Mouse (Mus musculus) heart, adult 2 months (tissue): ENCODE results near the gene Smug1. TPM values are rescaled to one million over a fixed set of nuclear protein-coding genes. Genes with fewer than 3 reads are reported as not detected.

ENCODE experiments used
- DNase-seq, 2 experiments: peaks; one replicate each; pipeline ENCODE4 v3.0.0; 2021
- H3K27ac ChIP-seq: fragments of 200-600 bp; 2 replicates; pipeline ENCODE4 v1.8.1; 2022
- H3K27me3 ChIP-seq: fragments of 200-500 bp; 2 replicates; pipeline ENCODE4 v1.6.1; 2012; ENCODE audit warnings: mild to moderate bottlenecking, low read length, inconsistent platforms, mixed read lengths; ENCODE audit not compliant: control insufficient read depth, insufficient read depth
- H3K36me3 ChIP-seq: fragments of 200-500 bp; 2 replicates; pipeline ENCODE4 v1.6.1; 2012; ENCODE audit warnings: low read length, inconsistent platforms; ENCODE audit not compliant: control insufficient read depth, insufficient read depth
- H3K4me1 ChIP-seq: fragments of 200-500 bp; 2 replicates; pipeline ENCODE4 v1.6.1; 2011; ENCODE audit warnings: low read length; ENCODE audit not compliant: control insufficient read depth, insufficient read depth
- H3K4me3 ChIP-seq: fragments of 200-600 bp; 2 replicates; pipeline ENCODE4 v1.8.1; 2022
- H3K79me2 ChIP-seq: fragments of 200-500 bp; replicated peaks from 2 replicates; pipeline ENCODE4 v1.6.1; 2012; ENCODE audit warnings: mild to moderate bottlenecking, inconsistent platforms, low read length, moderate library complexity, mixed read lengths; ENCODE audit not compliant: control insufficient read depth, insufficient read depth
- H3K9ac ChIP-seq: fragments of 200-500 bp; 2 replicates; pipeline ENCODE4 v1.6.1; 2012; ENCODE audit warnings: low read depth, mild to moderate bottlenecking, control low read depth, inconsistent platforms, low read length, mixed read lengths
- CTCF ChIP-seq: fragments of 200-600 bp; IDR thresholded peaks from 2 replicates; pipeline ENCODE4 v1.8.1; 2022; ENCODE audit warnings: antibody characterized with exemption, mild to moderate bottlenecking, moderate library complexity
- EP300 ChIP-seq: fragments of 200-500 bp; IDR thresholded peaks from 2 replicates; pipeline ENCODE4 v1.6.1; 2011; ENCODE audit warnings: low read depth, low read length, control low read depth; ENCODE audit not compliant: insufficient read depth
- POLR2A ChIP-seq: fragments of 200-500 bp; IDR thresholded peaks from 2 replicates; pipeline ENCODE4 v1.6.1; 2011; ENCODE audit warnings: mild to moderate bottlenecking, low read depth, low read length, control low read depth; ENCODE audit not compliant: insufficient read depth
- WGBS: fragments of 180-500 bp; shearing (Covaris S2); methylation state at CpG from one replicate; pipeline ENCODE4 v1.1.7; 2018; 5-methylcytosine and 5-hydroxymethylcytosine counted together
- intact Hi-C: fragments of 180-260 bp; cut with DNase I; formaldehyde crosslinking; loops from one replicate; pipeline ENCODE4 v1.15.1; 2025
- polyA plus RNA-seq: library from polyadenylated mRNA; depleted of rRNA; stranded (reverse); fragments of >200 nt; gene quantifications from 2 replicates; pipeline ENCODE4 v1.2.3, GENCODE M21; 2012
- total RNA-seq, 2 experiments: library from RNA; stranded (reverse); gene quantifications; 2 replicates each; pipeline ENCODE4 v1.2.3; 2021

The Smug1 gene
- total and polyA plus RNA-seq, 3 experiments, result 13.3 to 15.2 (median 13.9) TPM

DNA sequence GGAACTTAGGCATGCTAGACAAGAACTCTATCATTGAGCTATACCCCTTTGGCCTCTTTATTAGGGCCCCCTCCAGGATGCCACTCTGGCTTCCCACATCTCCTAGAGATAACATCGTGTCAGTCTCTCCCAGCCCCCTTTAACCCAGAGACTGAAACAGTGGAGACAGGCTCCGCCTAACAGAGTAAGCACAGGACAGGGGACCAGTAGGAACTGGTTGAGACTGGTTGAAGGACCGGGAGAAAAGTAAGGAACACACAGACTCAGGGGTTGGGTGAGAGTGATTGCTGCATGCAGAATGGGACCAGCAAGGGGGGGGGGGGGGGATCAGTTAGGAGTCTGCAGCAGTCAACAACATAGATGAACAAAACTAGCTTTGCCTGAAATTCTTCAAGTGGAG, 22.7 kb downstream of the Smug1 start:
- peaks cover 7% of the 10 kb centered on the region for H3K27me3 ChIP-seq
- no peak overlapping the region for H3K9ac ChIP-seq
- no peak for DNase-seq
- WGBS, result 50% methylated on average over 3 of the region's 3 CpGs
- no peak overlapping the region for H3K4me3 ChIP-seq
- intact Hi-C loops, result no loop called here
- no peaks in the 10 kb centered on the region for H3K79me2 ChIP-seq
- no peaks in the 10 kb centered on the region for H3K36me3 ChIP-seq
- H3K27ac ChIP-seq, result no peak overlapping the region
- TF ChIP-seq CTCF (no peak), POLR2A (no peak), EP300 (no peak)
- no peaks in the 10 kb centered on the region for H3K4me1 ChIP-seq

DNA sequence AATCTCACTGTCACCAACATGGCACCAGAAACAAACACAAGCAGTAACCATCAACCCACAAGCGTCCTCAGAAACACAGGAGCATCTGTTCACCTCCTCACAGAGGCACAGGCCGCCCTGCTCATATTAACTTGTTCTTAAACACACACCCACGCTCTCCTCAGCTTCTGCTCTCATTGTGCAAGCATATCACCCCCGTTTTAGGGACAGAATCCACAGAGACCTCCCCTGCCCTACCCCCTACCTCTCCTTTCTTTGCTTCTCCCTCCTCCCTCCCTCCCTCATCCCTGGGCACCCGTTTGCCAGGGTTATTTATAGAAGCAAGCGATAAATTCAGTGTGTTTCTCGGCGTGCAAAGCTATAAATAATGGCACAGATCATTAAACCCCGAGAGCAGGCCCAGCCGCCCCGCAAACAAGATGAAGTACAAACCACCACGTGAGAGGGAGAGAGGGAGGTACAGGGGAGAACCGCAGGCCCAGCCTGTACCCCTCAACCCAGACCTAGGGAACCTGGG, 31.4 kb downstream of the Smug1 start:
- Histone ChIP-seq H3K79me2 (no peaks in the 10 kb centered on the region), H3K9ac (no peak overlapping the region; the same call in 1 of the 2 replicates), H3K27me3 (no peaks in the 10 kb centered on the region), H3K4me1 (peaks cover 9% of the 10 kb centered on the region; the same call in 1 of the 2 replicates), H3K36me3 (no peaks in the 10 kb centered on the region), H3K4me3 (no peak overlapping the region), H3K27ac (peak overlapping the region; percentile 81)
- intact Hi-C loops, result no loop called here
- 23% methylated on average over 13 of the region's 13 CpGs for WGBS
- TF ChIP-seq CTCF (no peak), EP300 (no peak), POLR2A (no peak)
- DNase-seq, result peak; percentile 24 to 41

- no peak overlapping the region for H3K4me3 ChIP-seq
- no peak overlapping the region for H3K9ac ChIP-seq
- no peaks in the 10 kb centered on the region for H3K36me3 ChIP-seq
- TF ChIP-seq CTCF (no peak), EP300 (no peak), POLR2A (no peak)
- H3K4me1 ChIP-seq, result peaks cover 9% of the 10 kb centered on the region; the same call in 1 of the 2 replicates
- DNase-seq, result no peak
- intact Hi-C loops, result no loop called here
- H3K79me2 ChIP-seq, result no peaks in the 10 kb centered on the region
- no peak overlapping the region for H3K27ac ChIP-seq
- 36% methylated on average over 5 of the region's 5 CpGs for WGBS
- H3K27me3 ChIP-seq, result no peaks in the 10 kb centered on the region
Observed at GRCm38 (mm10) chr15:103134277-103135086, 32.4 kb downstream of the Smug1 start.

DNA sequence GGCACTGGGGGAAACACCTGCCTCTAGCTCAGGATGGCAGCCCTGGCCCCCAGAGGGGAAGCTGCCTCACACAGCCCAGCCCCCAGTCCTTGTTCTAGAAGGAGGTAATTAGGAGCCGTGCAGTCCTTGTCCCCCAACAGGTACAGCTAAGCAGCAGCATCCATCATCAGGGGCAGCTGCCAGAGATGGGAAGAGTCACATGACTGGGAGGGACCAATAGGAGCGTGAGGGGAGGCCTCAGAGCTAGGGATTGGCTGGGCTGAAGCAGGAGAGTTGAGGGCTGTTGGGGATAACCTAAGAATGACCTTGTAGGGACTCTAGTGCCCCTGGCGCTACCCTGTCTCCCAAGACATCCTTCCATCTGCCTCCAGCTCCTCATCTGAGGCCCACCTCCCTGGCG, 33.1 kb downstream of the Smug1 start:
- Histone ChIP-seq H3K4me3 (no peak overlapping the region), H3K79me2 (no peaks in the 10 kb centered on the region), H3K9ac (no peak overlapping the region), H3K36me3 (no peaks in the 10 kb centered on the region), H3K27me3 (no peaks in the 10 kb centered on the region), H3K4me1 (peaks cover 9% of the 10 kb centered on the region; the same call in 1 of the 2 replicates), H3K27ac (no peak overlapping the region)
- intact Hi-C loops, result no loop called here
- TF ChIP-seq CTCF, result no peak
- TF ChIP-seq POLR2A, result no peak
- no peak for TF ChIP-seq EP300
- no peak for DNase-seq
- WGBS, result 38% methylated on average over 4 of the region's 4 CpGs

DNA sequence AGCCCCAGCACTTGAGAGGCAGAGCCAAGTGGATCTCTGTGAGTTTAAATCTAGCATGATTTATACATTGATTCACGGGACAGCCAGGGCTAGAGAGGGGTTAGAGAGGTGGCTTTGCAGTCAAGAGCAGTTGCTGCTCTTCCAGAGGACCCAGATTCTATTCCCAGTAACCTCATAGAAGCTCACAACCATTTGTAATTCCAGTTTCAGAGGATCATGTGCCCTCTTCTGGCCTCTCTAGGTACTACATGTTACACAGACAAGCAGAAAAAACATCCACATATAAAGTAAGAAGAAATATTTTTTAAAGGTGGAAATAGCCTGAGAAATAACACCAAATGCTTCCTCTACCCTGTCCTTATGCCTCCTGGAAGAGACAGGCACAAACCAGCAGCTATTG, 36.2 kb downstream of the Smug1 start:
- WGBS, result 63% methylated on average over 1 of the region's 1 CpGs
- Histone ChIP-seq H3K79me2 (no peaks in the 10 kb centered on the region), H3K36me3 (no peaks in the 10 kb centered on the region), H3K27ac (no peak overlapping the region), H3K4me1 (peaks cover 9% of the 10 kb centered on the region; the same call in 1 of the 2 replicates), H3K4me3 (no peak overlapping the region), H3K27me3 (no peaks in the 10 kb centered on the region), H3K9ac (no peak overlapping the region)
- intact Hi-C loops, result no loop called here
- TF ChIP-seq EP300 (no peak), CTCF (peak; percentile 89)
- DNase-seq, result no peak

DNA sequence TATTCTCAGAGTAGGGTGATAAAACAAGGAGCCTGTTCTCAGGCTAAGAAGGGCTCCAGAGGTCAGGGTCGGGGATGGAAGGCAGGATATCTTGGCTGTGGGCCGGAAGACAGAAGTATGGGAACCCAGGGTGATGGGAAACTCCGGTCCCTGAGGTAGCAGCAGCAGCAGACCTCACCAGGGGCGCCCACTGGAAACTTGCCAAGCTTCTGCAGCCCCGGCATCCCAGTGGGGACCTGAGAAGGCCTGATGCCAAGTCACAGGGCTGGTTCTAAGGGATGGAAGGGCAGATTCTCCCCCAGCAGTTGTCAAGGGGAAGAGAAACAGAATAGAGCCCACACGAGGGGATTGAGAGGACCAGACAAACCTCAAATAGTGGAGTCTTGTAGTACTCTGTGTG, 37.6 kb downstream of the Smug1 start:
- Histone ChIP-seq H3K4me1 (no peaks in the 10 kb centered on the region), H3K27me3 (no peaks in the 10 kb centered on the region), H3K36me3 (no peaks in the 10 kb centered on the region), H3K79me2 (no peaks in the 10 kb centered on the region), H3K4me3 (no peak overlapping the region), H3K27ac (no peak overlapping the region), H3K9ac (no peak overlapping the region)
- no peak for TF ChIP-seq EP300
- no peak for TF ChIP-seq POLR2A
- no peak for TF ChIP-seq CTCF
- WGBS, result 31% methylated on average over 6 of the region's 6 CpGs
- DNase-seq, result no peak
- intact Hi-C loops, result no loop called here
